Mouse (Mus musculus) gastrocnemius, adult 2 months (tissue): ENCODE data around the gene Hist1h2ag. TPM values are rescaled to one million over a fixed set of nuclear protein-coding genes. Genes with fewer than 3 reads are reported as not detected.
A peak's percentile ranks its signal among the peaks of the same experiment; 100 is the strongest.

Experiments
- DNase-seq: peaks from one replicate; pipeline ENCODE4 v3.0.0; 2022
- H3K27ac ChIP-seq: fragments of 200-600 bp; 2 replicates; pipeline ENCODE4 v1.8.1; 2022; ENCODE audit warnings: mild to moderate bottlenecking
- H3K4me3 ChIP-seq: fragments of 200-600 bp; 2 replicates; pipeline ENCODE4 v1.8.1; 2022; ENCODE audit warnings: mild to moderate bottlenecking, moderate library complexity
- CTCF ChIP-seq: fragments of 200-600 bp; IDR thresholded peaks from 2 replicates; pipeline ENCODE4 v1.8.1; 2022; ENCODE audit warnings: antibody characterized with exemption, mild to moderate bottlenecking, moderate library complexity
- intact Hi-C: fragments of 180-260 bp; cut with DNase I; formaldehyde crosslinking; loops from one replicate; pipeline ENCODE4 v1.15.1; 2025
- total RNA-seq, 2 experiments: library from RNA; stranded (reverse); gene quantifications; 2 replicates each; pipeline ENCODE4 v1.2.3; 2021

Hist1h2ag gene
- total RNA-seq, 2 experiments from 2014 or later, result 1.1 to 2.3 TPM

DNA sequence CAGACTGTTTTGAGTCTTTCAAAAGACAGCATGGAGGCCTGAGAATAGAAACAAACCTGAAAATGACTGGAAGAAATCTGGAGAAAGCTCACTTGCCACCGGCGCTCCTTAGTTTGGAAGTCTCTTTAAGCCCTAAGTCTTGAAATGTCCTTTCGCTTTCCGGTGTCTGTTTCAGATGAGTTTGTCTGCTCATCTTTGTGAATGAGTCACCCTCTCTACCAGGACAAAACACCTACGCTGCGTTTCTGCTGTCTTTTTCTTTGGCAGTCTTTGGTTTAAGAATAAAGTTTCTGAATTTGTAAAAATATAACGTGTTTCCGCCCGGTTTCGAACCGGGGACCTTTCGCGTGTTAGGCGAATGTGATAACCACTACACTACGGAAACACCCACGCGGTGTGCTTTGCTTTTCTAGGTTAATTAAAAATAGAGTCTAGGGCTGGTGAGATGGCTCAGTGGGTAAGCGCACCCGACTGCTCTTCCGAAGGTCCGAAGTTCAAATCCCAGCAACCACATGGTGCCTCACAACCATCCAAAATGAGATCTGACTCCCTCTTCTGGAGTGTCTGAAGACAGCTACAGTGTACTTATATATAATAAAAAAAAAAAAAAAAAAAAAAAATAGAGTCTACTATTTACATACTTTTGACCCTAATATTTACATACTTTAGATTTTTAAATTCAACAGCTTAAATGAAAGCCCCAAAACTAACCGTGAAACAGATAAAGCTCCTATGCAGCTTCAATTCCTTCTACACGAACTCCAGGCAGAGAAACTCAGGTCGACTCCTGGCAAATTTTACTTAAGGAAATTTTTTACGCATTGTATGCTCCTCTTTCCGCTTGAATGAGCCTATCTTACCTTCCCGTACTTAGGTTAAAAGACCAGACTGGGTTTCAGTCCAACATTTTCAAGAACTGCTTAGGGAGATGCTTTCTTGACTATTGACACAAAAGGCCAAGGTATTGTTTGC is 27.0 kb downstream of the Hist1h2ag start:
- Histone ChIP-seq H3K4me3 (peak overlapping the region; percentile 56), H3K27ac (no peak overlapping the region)
- peak; percentile 38; the same call in 1 of the 2 replicates for TF ChIP-seq CTCF
- intact Hi-C loops, result no loop called here
- peak; percentile 63 for DNase-seq

DNA sequence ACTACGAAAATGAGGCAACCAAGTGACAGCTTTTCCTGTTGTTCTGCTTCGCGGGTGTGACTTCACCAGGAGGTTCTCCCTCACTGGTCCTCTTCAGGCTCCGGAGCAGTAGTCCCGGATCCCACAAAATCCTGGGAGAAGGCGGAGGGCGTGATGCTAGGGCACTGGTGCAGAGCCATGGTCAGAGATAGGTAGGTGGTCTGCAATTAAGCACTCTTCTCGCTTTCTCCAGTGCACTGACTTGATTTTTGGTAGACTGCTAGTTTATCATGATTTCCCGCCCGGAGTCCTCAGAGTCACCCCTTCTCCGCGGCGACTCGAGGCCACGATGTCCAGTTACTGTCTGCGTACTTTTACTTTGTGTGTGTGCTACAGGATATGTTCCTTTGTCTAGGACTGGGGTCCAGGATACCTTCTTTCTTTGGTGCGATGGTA is 28.3 kb downstream of the Hist1h2ag start:
- H3K4me3 ChIP-seq, result peak overlapping the region; percentile 44
- intact Hi-C loops, result no loop called here
- TF ChIP-seq CTCF, result no peak
- H3K27ac ChIP-seq, result no peak overlapping the region
- no peak for DNase-seq

DNA sequence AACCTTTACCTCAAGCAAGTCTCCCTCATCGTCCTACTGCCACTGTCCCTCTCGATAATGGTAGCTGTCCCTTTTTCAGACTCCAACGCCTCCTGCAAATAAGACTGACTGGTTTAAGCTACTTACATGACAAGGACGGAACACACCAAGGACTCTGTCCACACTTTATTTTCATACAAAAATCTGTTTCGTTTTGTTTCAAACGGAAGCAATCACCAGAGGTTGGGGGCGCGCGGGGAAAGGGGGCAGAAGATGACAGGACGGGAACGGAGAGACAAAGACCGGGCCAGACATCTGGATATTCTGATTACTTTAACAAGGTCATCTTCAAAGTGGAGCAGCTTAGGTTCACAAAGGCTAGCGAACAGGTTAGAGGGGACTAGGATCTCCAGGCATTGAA is 29.0 kb downstream of the Hist1h2ag start:
- H3K27ac ChIP-seq, result no peak overlapping the region
- TF ChIP-seq CTCF, result no peak
- DNase-seq, result no peak
- H3K4me3 ChIP-seq, result no peak overlapping the region
- intact Hi-C loops, result no loop called here

GRCm38 (mm10) chr13:22009642-22010041 is 33.1 kb downstream of the Hist1h2ag start, which contains the start of gene Prss16:
Prss16 (minus strand) TSS chr13:22009742.
- no peak for TF ChIP-seq CTCF
- Histone ChIP-seq H3K27ac (no peak within 1 kb of the TSS), H3K4me3 (no peak within 1 kb of the TSS)
- intact Hi-C loops, result no loop called here
- no peak for DNase-seq

- no peak for TF ChIP-seq CTCF
- intact Hi-C loops, result no loop called here
- Histone ChIP-seq H3K27ac (no peak overlapping the region), H3K4me3 (no peak overlapping the region)
- DNase-seq, result no peak
These were observed 34.0 kb downstream of the Hist1h2ag start for GRCm38 (mm10) chr13:22008707-22009106.

GRCm38 (mm10) chr13:22007872-22008271 is 34.9 kb downstream of the Hist1h2ag start:
- H3K4me3 ChIP-seq, result no peak overlapping the region
- DNase-seq, result no peak
- intact Hi-C loops, result no loop called here
- H3K27ac ChIP-seq, result no peak overlapping the region
- TF ChIP-seq CTCF, result no peak

GRCm38 (mm10) chr13:22007121-22007510 is 35.6 kb downstream of the Hist1h2ag start:
- peak overlapping the region; percentile 85 for H3K4me3 ChIP-seq
- DNase-seq, result no peak
- intact Hi-C loops, result no loop called here
- TF ChIP-seq CTCF, result no peak
- H3K27ac ChIP-seq, result no peak overlapping the region

GRCm38 (mm10) chr13:22006334-22007120 is 36.2 kb downstream of the Hist1h2ag start:
- DNase-seq, result peak; percentile 42
- no peak overlapping the region for H3K27ac ChIP-seq
- H3K4me3 ChIP-seq, result peak overlapping the region; percentile 85
- intact Hi-C loops, result no loop called here
- TF ChIP-seq CTCF, result peak; percentile 4; the same call in 1 of the 2 replicates

GRCm38 (mm10) chr13:22005605-22006333 is 37.0 kb downstream of the Hist1h2ag start:
- DNase-seq, result peak; percentile 59

DNA sequence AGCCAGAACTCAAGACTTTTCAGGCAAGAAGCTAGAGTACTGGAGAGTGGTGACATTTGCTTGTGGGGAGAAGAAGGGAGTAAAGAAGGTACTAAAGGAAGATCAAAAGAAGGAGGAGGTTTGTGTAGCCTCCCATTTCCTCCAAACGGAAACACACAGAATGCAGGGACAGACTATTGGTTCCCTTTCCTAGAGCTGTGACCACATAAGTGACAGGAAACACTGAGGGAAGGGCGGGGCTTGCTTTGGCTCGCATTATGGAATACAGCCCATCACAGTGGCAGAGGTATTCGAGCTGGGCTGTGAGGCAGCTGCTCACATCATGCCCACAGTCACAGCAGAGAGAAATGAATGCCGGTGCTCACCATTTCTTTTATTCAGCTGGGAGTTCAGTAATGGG is 40.9 kb downstream of the Hist1h2ag start:
- Histone ChIP-seq H3K27ac (no peak overlapping the region), H3K4me3 (no peak overlapping the region)
- no peak for TF ChIP-seq CTCF
- intact Hi-C loops, result no loop called here
- DNase-seq, result no peak

More at GRCm38 (mm10) chr13:22005605-22006333, 37.0 kb downstream of the Hist1h2ag start:
- TF ChIP-seq CTCF, result no peak
- intact Hi-C loops, result no loop called here
- Histone ChIP-seq H3K27ac (no peak overlapping the region), H3K4me3 (peak overlapping the region; percentile 85)

DNA sequence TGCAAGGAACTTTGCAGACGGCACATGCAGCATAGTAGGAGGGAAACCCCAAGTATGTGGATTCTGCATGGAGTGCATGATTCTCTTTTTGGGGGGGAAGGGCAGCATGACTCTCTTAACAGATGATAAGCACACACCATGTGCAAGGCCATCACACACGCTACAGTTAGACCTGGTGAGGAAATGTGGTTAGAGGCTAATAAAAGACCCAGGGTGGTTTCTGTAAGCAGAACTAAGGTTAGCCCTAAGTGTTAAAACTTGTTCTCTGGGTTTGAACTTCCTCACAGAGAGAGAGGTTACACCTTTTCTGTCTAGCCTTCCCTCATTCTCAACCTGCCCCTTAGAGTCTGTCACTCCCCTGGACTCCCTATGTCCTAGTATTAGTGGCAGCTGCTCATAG is 41.4 kb downstream of the Hist1h2ag start:
- DNase-seq, result no peak
- Histone ChIP-seq H3K27ac (no peak overlapping the region), H3K4me3 (no peak overlapping the region)
- TF ChIP-seq CTCF, result no peak
- intact Hi-C loops, result no loop called here

DNA sequence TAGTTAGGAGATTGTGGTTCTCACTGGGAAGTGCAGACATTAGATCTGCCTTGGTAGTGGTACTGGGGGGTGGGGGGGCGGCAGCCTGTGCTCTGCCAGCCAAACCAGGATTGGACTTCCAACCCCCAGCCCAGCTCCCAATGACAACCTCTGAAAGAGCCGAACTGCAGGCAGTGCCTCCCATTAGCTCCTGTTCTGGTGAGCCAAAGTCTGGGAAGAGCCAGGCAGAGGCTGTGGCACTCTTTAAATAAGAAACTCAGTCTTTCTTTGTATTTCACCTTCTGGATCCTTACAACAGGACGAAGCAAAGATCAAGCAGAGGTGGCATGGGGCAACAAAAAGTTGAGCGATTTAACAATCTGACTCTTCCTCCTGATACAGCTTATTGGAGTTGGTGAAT is 43.6 kb downstream of the Hist1h2ag start:
- Histone ChIP-seq H3K4me3 (no peak overlapping the region), H3K27ac (no peak overlapping the region)
- no peak for TF ChIP-seq CTCF
- intact Hi-C loops, result no loop called here
- no peak for DNase-seq

- intact Hi-C loops, result no loop called here
- no peak overlapping the region for H3K4me3 ChIP-seq
- DNase-seq, result no peak
- H3K27ac ChIP-seq, result no peak overlapping the region
- no peak for TF ChIP-seq CTCF
These were observed 44.3 kb downstream of the Hist1h2ag start for GRCm38 (mm10) chr13:21998412-21998811.
